Mouse (Mus musculus) myocyte (in vitro differentiated cells): ENCODE measurements around the gene Cdk5r2.

ENCODE experiments used
- CEBPB ChIP-seq: IDR thresholded peaks from 2 replicates; pipeline ENCODE4 v1.6.1; 2011; ENCODE audit warnings: mild to moderate bottlenecking, moderate library complexity; ENCODE audit not compliant: poor library complexity, insufficient read depth, severe bottlenecking
- E2F4 ChIP-seq: IDR thresholded peaks from one replicate; pipeline ENCODE4 v1.6.1; 2011; ENCODE audit warnings: mild to moderate bottlenecking, control low read depth, moderate library complexity; ENCODE audit not compliant: insufficient read depth
- MAX ChIP-seq: IDR thresholded peaks from one replicate; pipeline ENCODE4 v1.6.1; 2011; ENCODE audit warnings: low read depth, mild to moderate bottlenecking, control low read depth
- MYOG ChIP-seq, 3 experiments: IDR thresholded peaks; one replicate each; pipeline ENCODE4 v1.6.1; 2011; ENCODE audit warnings: control low read depth in 2 of 3, low read depth in 2 of 3, mild to moderate bottlenecking in 2 of 3; ENCODE audit not compliant: insufficient read length in 2 of 3, control insufficient read depth in 1 of 3, insufficient read depth in 1 of 3
- POLR2A ChIP-seq: IDR thresholded peaks from one replicate; pipeline ENCODE4 v1.6.1; 2011; ENCODE audit warnings: low read depth, mild to moderate bottlenecking, control low read depth, moderate library complexity; ENCODE audit not compliant: insufficient read length
- TCF12 ChIP-seq: IDR thresholded peaks from one replicate; pipeline ENCODE4 v1.6.1; 2011; ENCODE audit warnings: mild to moderate bottlenecking, control low read depth; ENCODE audit not compliant: poor library complexity, insufficient read depth, severe bottlenecking
- TCF3 ChIP-seq: IDR thresholded peaks from one replicate; pipeline ENCODE4 v1.6.1; 2011; ENCODE audit warnings: low read depth, control low read depth; ENCODE audit not compliant: insufficient read length
- USF1 ChIP-seq: IDR thresholded peaks from one replicate; pipeline ENCODE4 v1.6.1; 2011; ENCODE audit warnings: low read depth, mild to moderate bottlenecking, control low read depth, moderate library complexity

DNA sequence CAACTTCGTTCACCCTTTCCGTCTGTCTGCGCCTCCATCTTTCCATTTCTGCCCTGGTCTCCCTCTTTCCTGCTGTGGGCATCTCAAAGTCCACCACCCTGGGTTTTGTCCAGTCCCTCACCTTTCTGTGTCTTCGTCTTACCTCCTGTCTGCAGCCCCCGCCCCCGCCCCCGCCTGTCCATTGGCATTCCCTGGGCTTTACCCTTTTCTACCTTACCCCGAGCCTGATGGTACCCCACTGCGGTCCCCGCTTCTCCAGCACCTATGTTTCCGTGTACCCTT is 1.6 kb downstream of the Cdk5r2 start:
- TF ChIP-seq POLR2A (no peak), TCF3 (no peak), MAX (no peak), CEBPB (no peak), MYOG (IDR thresholded peaks at IDR 0.05; ENCODE audit: control insufficient read depth in 1 of 3, insufficient read depth in 1 of 3, insufficient read length in 2 of 3, low read depth in 2 of 3) (no peak), E2F4 (no peak), USF1 (no peak), TCF12 (no peak)
